Mouse (Mus musculus): ENCODE results near the gene Ncbp3.
A peak's percentile ranks its signal among the peaks of the same experiment; 100 is the strongest.
"Not testable (repeated sequence)": the region's sequence is repeated elsewhere in the genome, so short reads cannot be mapped to it uniquely, and the experiment has no call there.

Ncbp3 gene

DNA sequence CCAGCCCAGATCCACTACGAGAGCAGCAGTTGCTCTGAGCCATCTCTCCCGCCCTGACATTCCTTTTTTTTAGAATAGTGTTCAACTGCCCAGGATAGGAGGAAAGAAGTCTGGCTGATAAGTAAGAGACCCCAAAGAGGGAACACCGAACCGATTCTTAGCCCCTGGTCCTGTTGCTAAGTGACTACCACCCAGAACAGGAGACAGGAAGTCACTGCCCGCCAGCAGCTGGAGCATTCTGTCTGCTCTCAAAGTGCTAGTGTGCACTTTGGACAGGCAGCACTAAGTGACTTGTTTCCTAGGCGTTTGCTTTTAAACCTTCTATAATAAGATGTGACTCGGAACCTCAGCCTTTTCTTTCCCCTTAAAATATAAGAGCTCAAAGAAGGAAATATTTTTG, 37.8 kb downstream of the Ncbp3 start:
- DNase-seq (ENCODE audit: low spot score in 2 of 2): no peak

GRCm38 (mm10) chr11:73087700-73088480, 40.3 kb downstream of the Ncbp3 start:
- DNase-seq (ENCODE audit: low spot score in 2 of 2): no peak

DNA sequence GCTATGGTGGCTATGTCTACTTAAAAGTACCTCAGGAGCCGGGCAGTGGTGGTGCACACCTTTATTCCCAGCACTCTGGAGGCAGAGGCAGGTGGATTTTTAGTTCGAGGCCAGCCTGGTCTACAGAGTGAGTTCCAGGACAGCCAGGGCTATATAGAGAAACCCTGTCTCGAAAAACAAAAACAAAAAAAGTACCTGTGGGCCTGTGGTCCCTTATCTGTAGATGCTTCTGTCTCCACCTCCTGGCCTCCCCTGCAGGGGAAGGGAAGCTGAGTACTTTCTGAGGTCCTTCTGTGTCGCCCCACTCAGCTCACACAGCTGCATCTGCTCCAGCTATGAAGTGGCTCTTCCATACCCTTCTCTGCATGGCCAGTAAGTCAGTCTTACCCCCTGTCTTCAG, 42.7 kb downstream of the Ncbp3 start, which contains the start of gene Itgae:
TSS of gene Itgae (plus strand) at position 301 of the 400 bp plus-strand sequence.
- DNase-seq (ENCODE audit: low spot score in 2 of 2): no peak

DNA sequence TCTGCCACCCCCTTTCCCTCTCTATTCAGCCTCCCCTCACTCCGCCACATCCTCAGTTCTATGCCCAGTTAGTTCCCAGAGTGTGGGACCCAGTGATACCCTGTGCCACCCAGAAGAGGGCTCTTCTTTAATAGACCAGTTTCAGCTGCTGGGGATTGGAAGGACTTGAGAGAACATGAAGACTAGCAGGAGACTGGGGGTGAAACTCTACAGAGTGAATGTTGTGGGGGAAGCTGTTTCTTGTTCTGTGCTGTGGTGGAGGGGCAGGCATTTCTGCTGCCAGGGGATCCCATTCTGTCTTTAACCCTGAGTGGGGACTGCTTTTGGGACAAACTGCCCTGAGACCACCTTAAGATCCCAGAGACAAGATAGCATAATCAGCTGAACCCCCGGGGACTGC, 43.2 kb downstream of the Ncbp3 start:
- no peak for DNase-seq (ENCODE audit: low spot score in 2 of 2)

GRCm38 (mm10) chr11:73092057-73092456, 44.5 kb downstream of the Ncbp3 start:
- no peak for DNase-seq (ENCODE audit: low spot score in 2 of 2)

DNA sequence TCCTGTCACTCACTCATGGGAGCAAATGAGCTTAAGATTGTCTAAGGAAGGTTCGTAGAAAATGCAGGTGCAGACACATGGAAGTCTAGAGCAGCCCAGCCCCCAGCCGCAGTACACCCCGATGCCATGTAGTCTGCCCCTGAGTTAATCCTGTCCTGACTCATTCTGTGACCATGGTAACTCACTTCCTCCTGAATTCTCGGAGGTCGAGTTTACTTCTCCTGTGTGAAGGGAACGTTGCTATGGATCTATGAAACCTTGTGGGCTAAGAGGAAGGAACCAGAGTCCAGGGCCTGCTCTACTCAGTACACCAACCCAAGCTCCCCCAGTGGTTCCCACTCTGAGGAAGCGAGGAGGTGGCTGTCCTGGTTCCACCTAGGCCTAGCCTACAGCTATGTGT, 45.3 kb downstream of the Ncbp3 start:
- no peak for DNase-seq (ENCODE audit: low spot score in 2 of 2)

- DNase-seq (ENCODE audit: low spot score in 2 of 2): peak; percentile 54 to 62
Measured at GRCm38 (mm10) chr11:73094231-73094995, 46.8 kb downstream of the Ncbp3 start.

DNA sequence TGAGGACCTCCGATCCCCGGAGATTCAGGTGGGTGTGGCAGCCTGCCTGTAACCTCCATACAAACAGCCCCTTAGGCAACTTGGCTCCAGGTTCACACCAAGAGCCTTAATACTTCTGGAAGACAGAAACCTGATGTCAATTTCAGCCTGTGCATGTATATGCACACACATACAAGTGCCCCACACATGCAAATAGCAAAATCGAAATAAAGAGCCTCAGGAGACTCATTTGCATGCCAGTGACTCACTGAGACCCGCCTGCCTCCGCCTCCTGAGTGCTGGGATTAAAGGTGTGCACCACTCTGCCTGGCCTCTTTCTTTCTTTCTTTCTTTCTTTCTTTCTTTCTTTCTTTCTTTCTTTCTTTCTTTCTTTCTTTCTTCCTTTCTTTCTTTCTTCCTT, 51.3 kb downstream of the Ncbp3 start:
- DNase-seq (ENCODE audit: low spot score in 2 of 2): no peak

- no peak for DNase-seq (ENCODE audit: low spot score in 2 of 2)
Measured at GRCm38 (mm10) chr11:73099976-73100750, 52.6 kb downstream of the Ncbp3 start.

- DNase-seq (ENCODE audit: low spot score in 2 of 2): no peak
Measured at GRCm38 (mm10) chr11:73101308-73101707, 53.7 kb downstream of the Ncbp3 start.

- no peak for DNase-seq (ENCODE audit: low spot score in 2 of 2)
Measured at GRCm38 (mm10) chr11:73105246-73105645, 57.7 kb downstream of the Ncbp3 start.

DNA sequence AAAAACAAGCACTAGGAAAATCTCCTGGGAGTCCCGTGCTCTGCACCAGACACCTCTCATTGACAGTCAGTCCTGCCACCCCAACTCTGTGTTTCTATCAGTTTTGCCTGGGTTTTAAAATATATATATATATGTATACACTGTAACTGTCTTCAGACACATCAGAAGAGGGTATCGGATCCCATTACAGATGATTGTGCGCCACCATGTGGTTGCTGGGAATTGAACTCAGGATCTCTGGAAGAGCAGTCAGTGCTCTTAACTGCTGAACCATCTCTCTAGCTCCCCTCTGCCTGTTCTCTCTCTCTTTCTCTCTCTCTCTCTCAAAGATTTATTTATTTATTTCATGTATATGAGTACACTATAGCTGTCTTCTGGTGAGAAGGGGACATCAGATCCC, 59.8 kb downstream of the Ncbp3 start:
- not testable (repeated sequence) for DNase-seq (ENCODE audit: low spot score in 2 of 2)

DNA sequence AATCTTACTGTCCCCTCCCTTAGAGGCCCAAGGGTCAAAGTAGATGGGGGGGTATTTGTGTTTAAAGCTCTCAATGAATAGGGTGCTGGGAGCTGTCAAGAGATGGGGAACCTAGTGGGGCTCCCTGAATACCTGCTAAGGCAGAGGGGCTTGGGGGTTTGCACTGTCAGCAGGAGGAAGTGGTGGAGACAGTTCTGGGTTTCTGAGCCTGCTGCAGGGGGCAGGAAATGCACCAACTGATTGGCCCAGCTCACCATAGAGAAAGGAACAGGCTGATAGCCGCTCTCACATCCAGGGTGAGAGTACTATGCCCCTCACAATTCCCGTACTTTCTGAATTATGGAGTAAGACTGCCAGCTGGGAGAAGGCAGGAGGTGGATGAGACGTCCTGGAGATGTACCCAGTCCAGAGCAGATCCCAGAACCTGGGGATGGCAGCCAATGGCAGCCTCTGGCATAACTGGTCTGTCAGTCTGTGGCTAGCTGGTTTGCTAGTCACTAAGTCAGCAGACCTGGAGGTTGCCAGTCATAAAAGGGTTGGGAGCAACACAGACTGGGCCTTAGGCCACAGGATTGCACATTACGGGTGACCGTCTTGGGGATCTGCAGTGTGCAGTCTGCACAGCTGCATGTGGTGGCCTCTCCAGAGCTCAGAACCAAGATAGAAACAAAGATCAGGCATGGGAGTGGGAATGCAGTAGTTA, 60.8 kb downstream of the Ncbp3 start:
- DNase-seq (ENCODE audit: low spot score in 2 of 2): no peak

DNA sequence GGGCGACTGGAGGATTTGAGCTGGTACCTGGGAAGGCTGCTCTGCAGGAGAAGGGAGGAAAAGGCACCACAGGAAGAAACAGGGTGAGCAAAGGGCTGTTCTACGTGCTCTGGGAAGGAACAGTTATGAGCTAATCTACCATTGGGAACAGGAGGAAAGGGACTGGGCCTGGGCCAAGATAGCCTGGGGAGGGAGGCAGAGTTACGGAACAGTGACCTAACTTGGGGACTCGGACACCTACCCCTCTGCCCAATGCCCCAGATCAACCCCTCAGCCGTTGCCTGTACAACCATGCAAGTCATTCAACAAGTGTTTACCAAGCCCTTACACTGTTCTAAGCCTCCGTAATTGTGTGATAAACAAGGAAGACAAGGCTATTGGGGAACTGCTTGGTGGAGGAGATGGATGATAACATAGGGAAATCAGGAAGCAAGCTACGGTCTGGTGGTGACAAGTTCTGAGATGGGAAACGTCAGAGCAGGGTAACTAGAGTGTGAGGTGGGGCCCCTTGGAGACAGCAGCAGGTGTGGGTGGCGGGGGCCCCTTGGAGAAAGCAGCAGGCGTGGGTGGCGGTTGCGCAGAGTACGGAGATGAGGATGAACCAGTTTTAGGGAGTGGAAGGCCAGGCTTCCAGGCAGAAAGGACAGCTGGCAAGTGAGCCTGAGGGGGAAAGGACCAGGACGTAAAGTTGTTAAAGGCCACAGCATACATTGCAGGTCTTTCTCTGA, 61.5 kb downstream of the Ncbp3 start:
- DNase-seq (ENCODE audit: low spot score in 2 of 2): no peak

- DNase-seq (ENCODE audit: low spot score in 2 of 2): no peak
Measured at GRCm38 (mm10) chr11:73109941-73110340, 62.4 kb downstream of the Ncbp3 start.

GRCm38 (mm10) chr11:73111414-73111813, 63.8 kb downstream of the Ncbp3 start:
- DNase-seq (ENCODE audit: low spot score in 2 of 2): no peak

DNA sequence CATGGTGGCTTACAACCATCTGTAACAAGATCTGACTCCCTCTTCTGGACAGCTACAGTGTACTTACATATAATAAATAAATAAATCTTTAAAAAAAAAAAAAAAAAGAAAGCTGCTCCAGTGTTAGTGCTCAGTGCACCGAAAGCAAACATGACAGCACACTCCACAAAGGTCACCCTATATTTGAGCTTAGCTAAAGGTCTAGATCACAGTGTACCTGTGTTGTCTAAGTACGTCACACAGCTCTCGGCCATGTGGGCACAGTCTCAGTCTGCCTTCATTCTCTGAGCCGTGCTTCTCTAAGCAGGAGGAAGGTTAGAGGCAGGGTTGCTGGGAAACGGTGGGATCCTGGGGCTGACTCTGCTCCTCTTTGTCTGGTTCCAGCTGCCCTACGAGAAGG, 78.9 kb downstream of the Ncbp3 start:
- no peak for DNase-seq (ENCODE audit: low spot score in 2 of 2)

DNA sequence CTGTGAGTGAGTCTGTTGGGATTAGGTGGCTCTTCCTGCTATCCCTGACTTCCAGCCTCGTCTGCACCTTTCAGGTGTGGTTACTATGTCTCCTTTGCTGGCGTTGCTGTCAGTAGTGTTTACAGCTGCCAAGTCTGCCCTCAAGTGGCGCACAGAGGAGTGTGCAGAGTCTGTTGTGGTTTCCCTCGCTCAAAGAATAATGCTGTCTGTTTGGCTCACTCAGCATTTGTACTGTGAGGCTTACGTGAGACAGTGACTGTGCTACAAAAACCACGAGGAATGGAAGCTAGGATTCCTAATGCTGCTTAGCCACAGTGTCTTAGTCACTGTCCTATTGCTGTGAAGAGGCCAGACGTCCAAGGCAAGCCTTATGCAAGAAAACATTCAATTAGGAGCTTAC, 83.4 kb downstream of the Ncbp3 start:
- peak; percentile 46 to 53 for DNase-seq (ENCODE audit: low spot score in 2 of 2)

- peak; percentile 26 to 47 for DNase-seq (ENCODE audit: low spot score in 2 of 2)
Measured at GRCm38 (mm10) chr11:73132999-73133398, 85.4 kb downstream of the Ncbp3 start.

- no peak for DNase-seq (ENCODE audit: low spot score in 2 of 2)
Measured at GRCm38 (mm10) chr11:73134222-73134621, 86.6 kb downstream of the Ncbp3 start.

GRCm38 (mm10) chr11:73136587-73136986, 89.0 kb downstream of the Ncbp3 start:
- DNase-seq (ENCODE audit: low spot score in 2 of 2): no peak
